Mouse (Mus musculus) heart, postnatal 0 days (tissue): ENCODE results near the gene Irf5.

Experiments used
- CTCF ChIP-seq: IDR thresholded peaks from 2 replicates; pipeline ENCODE4 v1.5.1; 2016; ENCODE audit warnings: antibody characterized with exemption, control low read depth, low read depth
- EP300 ChIP-seq: IDR thresholded peaks from 2 replicates; pipeline ENCODE4 v1.6.1; 2016; ENCODE audit warnings: antibody characterized with exemption, low read depth

- TF ChIP-seq CTCF: no peak
- no peak for TF ChIP-seq EP300
These were observed 14.5 kb downstream of the Irf5 start for GRCm38 (mm10) chr6:29540956-29541355.
